Mouse (Mus musculus) v-Abl transformed pro-B cells (cell line): Measurements from ENCODE around the gene Srp72.

Source experiments
- in situ Hi-C, 2 experiments: fragments of 400-800 bp; cut with MboI; formaldehyde crosslinking; loops; one replicate each; pipeline ENCODE4 v1.15.1; 2025; ENCODE audit not compliant: unreplicated experiment in 2 of 2

Srp72 gene

GRCm38 (mm10) chr5:76957954-76958353 is 16.5 kb upstream of the Srp72 start:
- in situ Hi-C loops, result loop anchor here in 1 of 2 experiments (25.0 kb wide), 1 partner anchor 371 kb away; the partner anchor contains the start of gene Cep135

GRCm38 (mm10) chr5:76959587-76959986 is 14.9 kb upstream of the Srp72 start:
- in situ Hi-C loops, result loop anchor here in 1 of 2 experiments (25.0 kb wide), 1 partner anchor 372 kb away; the partner anchor contains the start of gene Cep135

DNA sequence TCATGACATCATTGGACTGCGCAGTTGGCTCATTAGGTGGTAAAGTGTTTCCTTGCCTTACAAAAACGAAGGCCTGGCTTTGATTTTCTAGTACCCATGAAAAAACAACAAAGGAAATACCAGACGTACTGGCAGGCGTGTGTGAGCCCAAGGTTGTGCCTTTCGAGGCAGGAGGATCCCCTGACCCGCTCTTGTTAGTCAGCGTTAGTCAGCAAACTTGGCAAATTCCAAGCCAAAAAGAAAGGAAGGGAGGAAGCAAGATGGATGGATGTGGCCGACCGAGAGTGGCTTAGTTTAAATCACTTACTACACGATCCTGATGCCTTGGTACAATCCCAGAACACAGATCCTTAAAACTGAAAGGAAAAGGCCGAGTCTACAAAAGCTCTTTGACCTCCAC is 11.9 kb upstream of the Srp72 start:
- in situ Hi-C loops, result loop anchor here (10.0 to 25.0 kb wide), 2 partner anchors 375 to 378 kb away; partner anchors contain the start of gene Cep135 (in 2 of the 2)

GRCm38 (mm10) chr5:76964651-76965050 is 9.8 kb upstream of the Srp72 start:
- in situ Hi-C loops, result loop anchor here (10.0 to 25.0 kb wide), 2 partner anchors 377 to 380 kb away; partner anchors contain the start of gene Cep135 (in 2 of the 2)

- in situ Hi-C loops, result loop anchor here (10.0 to 25.0 kb wide), 2 partner anchors 382 to 384 kb away; partner anchors contain the start of gene Cep135 (in 2 of the 2)
Observed at GRCm38 (mm10) chr5:76969250-76969649, 5.2 kb upstream of the Srp72 start.

DNA sequence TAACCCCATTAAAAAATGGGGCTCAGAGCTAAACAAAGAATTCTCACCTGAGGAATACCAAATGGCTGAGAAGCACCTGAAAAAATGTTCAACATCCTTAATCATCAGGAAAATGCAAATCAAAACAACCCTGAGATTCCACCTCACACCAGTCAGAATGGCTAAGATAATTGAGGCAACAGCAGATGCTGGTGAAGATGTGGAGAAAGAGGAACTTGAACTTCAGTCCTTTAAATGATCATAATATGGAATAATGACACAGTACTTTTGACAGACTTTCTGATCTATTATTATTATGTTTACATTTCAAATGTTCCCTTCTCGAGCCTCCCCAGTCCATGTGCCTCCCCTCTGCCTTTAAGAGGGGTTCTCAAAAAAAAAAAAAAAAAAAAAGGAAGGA is 3.4 kb upstream of the Srp72 start:
- in situ Hi-C loops, result loop anchor here in 1 of 2 experiments (25.0 kb wide), 1 partner anchor 384 kb away; the partner anchor contains the start of gene Cep135

GRCm38 (mm10) chr5:76973488-76973887 is 995 bp upstream of the Srp72 start:
- in situ Hi-C loops, result loop anchor here in 1 of 2 experiments (25.0 kb wide), 1 partner anchor 386 kb away; the partner anchor contains the start of gene Cep135

GRCm38 (mm10) chr5:76974207-76974553 is 303 bp upstream of the Srp72 start:
- in situ Hi-C loops, result loop anchor here in 1 of 2 experiments (25.0 kb wide), 1 partner anchor 387 kb away; the partner anchor contains the start of gene Cep135

DNA sequence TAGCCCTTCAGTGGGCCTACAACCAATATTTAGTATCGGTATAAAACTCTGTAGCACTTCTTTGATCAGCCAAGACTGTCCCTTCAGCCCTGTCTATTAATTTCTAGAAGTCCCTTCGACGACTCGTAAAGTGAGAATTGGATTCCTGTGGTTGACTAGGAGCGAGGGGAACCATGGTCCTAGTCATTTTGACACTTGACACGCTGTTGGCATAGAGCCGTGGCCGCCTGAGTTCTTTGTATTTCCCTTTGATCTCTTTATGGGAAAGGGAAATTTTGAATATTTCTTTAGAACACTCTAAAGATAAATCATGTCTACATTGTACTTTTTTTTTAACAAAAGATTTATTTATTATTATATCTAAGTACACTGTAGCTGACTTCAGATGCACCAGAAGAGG is 1.3 kb downstream of the Srp72 start:
- in situ Hi-C loops, result loop anchor here in 1 of 2 experiments (25.0 kb wide), 1 partner anchor 237 kb away; the partner anchor contains the start of gene Spink2

GRCm38 (mm10) chr5:76984015-76984414 is 9.5 kb downstream of the Srp72 start:
- in situ Hi-C loops, result loop anchor here in 1 of 2 experiments (25.0 kb wide), 1 partner anchor 228 kb away; the partner anchor contains the start of gene Spink2

- in situ Hi-C loops, result loop anchor here in 1 of 2 experiments (25.0 kb wide), 1 partner anchor 222 kb away; the partner anchor contains the start of gene Spink2
Observed at GRCm38 (mm10) chr5:76990789-76991188, 16.3 kb downstream of the Srp72 start.

DNA sequence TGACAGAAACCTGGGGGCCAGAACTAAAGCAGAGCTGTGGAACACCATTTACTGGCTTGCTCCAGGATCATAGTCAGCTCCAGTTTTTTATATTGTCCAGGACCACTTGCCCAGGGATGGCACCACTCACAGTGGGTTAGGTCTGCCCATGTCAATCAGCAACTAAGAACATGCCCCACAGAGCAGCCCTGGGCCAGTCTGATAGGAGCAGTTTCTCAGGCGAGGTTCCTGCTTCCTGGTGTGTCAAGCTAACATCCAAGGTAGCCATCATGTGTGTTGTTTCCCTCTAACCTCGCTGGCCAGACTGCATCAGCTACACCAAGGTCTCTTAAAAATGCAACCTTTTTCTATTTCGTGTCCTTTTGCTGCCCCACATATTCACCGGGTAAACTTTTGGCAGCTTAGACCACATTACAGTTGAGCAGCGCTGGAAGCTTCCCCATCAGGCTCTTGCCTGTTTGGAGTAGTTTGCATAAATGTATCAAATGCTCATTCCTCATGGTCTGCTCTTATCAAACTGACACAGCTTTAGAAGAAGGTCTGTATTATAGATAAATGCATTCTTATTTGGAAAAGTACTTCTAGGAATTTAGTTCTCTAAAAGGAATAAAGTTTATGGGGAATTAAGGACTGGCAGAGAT is 18.8 kb downstream of the Srp72 start:
- in situ Hi-C loops, result loop anchor here in 1 of 2 experiments (25.0 kb wide), 1 partner anchor 219 kb away; the partner anchor contains the start of gene Spink2

DNA sequence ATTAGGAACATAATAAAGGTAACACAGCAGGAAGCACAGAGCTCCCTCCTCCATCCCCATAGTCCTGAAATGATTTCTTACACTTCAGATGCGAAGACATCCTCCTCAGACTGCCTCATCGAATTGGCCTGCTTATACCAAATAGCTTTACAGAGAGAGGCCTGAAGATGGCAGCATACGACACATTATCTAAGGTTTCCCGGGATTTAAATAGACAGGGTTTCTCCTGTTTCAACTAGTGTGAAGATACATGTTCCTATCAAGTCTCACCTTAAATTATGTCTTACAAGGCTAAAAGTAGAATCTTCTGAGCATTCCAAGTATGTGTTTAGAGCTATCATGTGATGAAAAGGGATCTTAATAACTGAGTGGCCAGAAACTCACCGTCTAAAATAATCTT is 23.9 kb downstream of the Srp72 start:
- in situ Hi-C loops, result loop anchor here in 1 of 2 experiments (25.0 kb wide), 1 partner anchor 214 kb away; the partner anchor contains the start of gene Spink2

GRCm38 (mm10) chr5:77001192-77001591 is 26.7 kb downstream of the Srp72 start:
- in situ Hi-C loops, result no loop called here

DNA sequence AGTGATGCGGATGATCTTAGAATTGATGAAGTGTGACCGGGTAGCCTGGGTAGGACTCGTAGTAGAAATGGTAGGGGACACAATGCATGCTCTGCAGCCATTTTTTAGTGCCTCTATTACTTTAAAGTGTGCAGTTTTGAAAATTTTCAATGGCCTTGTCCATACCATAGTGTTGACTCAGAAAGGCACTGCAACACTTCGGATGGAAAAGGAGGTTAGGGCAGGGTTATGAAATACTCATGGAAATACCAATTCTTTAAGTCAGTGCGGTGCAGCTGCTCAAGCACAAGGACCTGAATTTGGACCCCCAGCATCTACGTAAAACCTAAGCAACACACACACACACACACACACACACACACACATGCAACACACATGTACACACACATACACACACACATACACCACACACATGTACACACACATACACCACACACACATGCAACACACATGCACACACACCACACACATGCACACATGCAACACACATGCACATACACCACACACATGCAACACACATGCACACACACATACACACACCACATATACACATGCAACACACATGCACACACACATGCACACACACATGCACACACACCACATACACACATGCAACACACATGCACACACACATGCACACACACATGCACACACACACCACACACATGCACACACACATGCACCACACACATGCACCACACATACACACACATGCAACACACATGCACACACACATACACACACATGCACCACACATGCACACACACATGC is 29.8 kb downstream of the Srp72 start, which contains the start of gene Arl9:
Arl9 (plus strand) TSS at position 5 of the 771 bp plus-strand sequence.
- in situ Hi-C loops, result no loop called here

DNA sequence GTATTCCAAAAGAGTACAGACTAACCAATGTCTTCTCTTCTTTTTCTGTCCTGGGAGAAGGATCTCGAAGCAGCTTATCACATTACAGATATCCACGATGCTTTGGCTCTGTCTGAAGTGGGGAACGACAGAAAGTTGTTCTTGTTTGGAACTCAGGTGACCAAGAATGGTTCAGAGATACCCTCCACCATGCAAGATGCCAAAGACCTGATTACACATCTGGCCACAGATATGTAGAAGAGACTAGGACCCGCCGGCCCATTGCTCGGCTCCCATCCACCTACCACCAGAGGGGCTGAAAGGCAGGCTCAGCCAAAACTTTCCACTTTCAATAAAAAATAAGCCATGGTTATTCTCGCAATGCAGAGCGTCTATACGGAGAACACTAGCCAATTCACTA is 35.9 kb downstream of the Srp72 start:
- in situ Hi-C loops, result no loop called here

GRCm38 (mm10) chr5:77011082-77011481 is 36.6 kb downstream of the Srp72 start:
- in situ Hi-C loops, result no loop called here

GRCm38 (mm10) chr5:77013171-77013570 is 38.7 kb downstream of the Srp72 start:
- in situ Hi-C loops, result no loop called here

DNA sequence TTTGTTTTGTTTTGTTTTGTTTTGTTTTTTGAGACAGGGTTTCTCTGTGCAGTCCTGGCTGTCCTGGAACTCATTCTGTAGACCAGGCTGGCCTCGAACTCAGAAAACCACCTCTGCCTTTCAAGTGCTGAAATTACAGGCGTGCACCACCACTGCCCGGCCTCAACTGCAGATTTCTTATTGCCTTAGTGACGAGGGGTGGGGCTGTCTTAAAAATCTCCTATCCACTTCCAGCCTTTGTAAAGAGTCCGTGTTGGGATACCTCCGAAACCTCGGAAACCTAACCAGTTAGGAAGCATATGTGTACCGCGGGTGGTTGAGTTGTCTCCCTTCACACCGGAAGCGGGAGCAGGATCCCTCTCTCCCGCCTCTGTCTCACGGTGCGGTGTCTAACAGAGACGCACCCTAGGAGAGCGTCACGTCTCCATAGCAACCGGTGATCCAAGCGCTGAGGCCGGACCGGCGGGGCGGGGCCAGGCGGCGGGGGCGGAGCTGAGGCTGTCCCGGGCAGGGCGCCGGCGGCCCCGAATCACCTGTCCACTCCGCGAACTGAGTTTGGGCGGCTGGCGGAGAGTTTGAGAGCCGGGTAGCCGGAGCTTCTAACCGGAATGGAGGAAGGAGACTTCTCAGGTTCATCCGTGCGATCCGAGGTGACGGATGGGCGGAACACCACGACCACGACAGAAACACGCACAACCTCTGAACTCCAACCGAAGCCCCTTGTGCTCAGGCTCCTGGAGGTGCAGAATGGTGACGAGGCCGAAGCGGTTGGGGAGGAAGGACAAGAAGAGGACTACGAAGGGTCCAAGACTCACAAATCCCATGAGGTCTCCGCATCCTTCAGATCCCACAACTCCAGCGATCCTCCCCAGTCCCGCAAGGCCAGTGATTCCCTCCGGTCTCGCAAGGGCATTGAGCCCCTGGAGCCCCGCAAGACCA is 41.3 kb downstream of the Srp72 start, which contains the start of gene Thegl:
Thegl (plus strand) TSS at position 480 of the 939 bp plus-strand sequence.
- in situ Hi-C loops, result no loop called here

- in situ Hi-C loops, result no loop called here
Observed at GRCm38 (mm10) chr5:77028034-77028433, 53.6 kb downstream of the Srp72 start.
